Mouse (Mus musculus): Measurements from ENCODE around the gene Cd300lb. TPM values are rescaled to one million over a fixed set of nuclear protein-coding genes. Genes with fewer than 3 reads are reported as not detected.

Gene Cd300lb
- total RNA-seq, 2 experiments from 2014 or later = 0.19 to 0.77 TPM

DNA sequence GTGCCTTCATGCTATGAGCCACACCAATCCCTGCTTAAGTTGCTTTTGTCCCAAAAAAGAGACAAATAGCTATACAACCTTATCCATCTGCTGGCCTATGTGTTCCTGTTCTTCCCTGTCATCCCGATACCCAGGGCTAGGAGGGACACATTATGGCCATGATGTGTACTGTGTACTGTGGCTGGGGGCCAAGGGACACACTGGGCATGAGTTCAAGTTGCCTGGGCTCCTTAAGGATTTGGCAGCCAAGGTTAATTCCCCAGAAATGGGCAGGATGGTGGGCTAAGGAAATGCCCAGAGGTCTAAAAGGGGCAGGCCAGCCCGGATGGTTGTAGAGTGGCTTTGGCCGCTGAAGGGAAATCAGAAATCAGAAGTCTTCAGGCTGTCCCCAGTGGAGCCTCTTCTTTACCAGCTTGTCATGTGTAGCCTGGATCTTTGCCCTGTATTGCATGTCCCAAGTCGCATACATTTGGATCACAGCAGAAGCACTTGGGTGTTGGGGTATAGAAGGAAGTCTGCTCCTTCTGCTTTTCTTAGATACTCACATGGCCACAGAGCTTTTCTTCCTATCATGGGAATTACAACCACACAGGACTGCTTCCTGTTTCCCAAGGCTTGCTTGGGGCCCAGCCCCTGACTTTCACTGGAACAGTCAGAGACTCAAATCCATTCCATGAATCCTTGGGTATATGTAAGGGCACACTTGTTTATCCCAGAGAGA is 49.6 kb downstream of the Cd300lb start:
- intact Hi-C loops (cut with DNase I) = no loop called here
- no peak for DNase-seq

DNA sequence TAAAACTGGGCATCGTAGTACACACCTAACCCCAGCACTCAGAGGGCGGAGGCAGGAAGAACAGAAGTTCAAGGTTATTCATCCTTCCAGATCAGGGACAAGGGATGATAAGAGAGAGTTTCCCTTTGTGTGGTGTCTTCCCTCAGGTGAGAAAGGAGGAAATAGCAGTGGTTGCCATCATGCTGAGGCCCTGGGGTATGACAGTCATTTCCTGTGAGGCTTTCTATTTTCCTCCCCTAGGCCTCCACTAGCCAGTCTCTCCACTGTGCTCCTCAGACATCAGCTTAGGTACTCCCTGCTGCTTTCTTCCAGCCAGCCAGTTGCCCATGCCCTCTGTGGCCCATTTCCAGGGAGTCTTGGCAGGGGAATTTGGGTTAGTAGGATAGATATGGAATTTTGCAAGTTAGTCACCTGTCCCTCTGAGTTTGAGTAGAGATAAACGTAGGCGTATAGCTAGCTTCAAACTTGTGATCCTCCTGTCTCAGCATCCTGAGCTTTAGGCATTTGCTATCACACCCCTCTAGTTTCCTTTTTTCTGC is 50.9 kb downstream of the Cd300lb start:
- DNase-seq = no peak
- intact Hi-C loops (cut with DNase I) = no loop called here

DNA sequence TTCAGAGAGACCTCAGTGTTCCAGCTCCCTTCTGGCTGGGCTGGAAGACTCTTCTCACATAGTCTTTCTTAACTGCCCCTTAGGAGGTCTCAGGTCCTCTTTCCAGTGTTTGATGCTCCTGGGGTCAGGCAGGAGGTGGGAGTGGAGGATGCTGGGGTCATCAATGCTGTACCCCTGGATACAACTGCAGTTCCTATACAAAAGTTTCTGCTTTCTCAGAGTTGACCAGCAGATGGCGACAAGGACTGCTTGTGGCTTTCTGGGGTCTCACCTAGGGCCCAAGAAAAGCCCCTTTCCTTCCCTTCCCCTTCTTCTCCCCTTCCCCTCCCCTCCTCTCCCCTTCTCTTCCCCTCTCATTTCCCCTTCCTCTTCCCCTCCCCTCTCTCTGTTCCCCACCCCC is 53.6 kb downstream of the Cd300lb start:
- intact Hi-C loops (cut with DNase I) = loop anchor here (1.0 kb wide), 1 partner anchor 32 kb away; no protein-coding TSS in a partner anchor
- peak; percentile 45 to 74 for DNase-seq

DNA sequence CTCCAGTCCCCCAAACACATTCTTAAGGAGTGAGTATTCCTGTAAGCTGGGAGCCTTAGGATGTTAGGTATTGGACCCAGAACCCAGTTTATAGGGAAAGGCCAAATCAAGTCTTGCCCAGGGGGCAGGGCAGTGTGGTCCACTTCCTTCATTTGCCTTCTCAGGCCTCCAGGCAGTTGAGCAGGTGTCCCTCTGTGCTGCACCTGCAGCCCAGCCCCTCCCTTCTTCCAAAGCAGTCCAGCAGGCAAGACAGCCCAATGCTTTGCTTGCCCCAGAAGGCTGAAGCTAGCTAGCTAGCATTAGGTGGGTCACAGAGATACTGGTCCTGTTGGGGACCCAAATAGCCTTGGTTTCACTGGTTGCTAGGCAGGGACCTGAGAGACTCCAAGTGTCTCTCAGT is 54.0 kb downstream of the Cd300lb start:
- DNase-seq = no peak
- intact Hi-C loops (cut with DNase I) = loop anchor here (1.0 kb wide), 1 partner anchor 32 kb away; no protein-coding TSS in a partner anchor

DNA sequence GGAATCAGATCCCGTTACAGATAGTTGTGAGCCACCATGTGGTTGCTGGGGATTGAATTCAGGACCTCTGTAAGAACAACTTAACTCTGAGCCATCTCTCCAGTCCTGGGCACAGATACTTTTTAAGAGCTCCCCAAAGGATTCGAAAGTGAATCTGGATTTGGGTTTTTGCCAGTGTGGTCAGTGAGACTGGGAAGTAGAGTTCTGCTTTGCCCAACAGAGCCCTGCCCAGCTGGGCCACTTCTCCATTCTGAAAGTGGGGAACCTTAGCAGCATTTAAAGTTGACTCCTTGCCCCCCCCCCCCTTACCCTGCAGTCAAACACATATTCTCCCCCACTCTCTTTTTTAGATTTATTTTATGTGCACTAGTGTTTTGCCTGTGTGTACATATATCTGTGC is 54.5 kb downstream of the Cd300lb start:
- no peak for DNase-seq
- intact Hi-C loops (cut with DNase I) = loop anchor here (1.0 kb wide), 1 partner anchor 33 kb away; no protein-coding TSS in a partner anchor

DNA sequence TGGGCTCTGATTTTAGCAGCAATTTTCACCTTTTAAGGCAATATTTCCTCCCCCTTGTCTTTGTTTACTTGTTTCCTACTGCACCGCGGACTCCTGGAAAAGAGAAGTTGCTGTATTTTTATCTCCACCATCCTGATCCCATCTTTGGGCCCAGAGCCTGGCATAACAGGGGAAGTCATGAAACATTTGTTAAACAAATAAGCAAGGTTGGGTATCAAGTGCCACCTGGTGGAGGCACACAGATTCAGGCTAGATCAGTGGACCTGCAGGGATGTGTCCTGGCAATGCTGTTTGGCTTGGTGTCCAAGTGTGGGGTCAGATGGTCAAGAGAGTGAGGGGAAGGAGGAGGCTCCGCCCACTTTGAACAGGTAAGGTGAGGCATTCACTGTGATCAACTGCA is 57.0 kb downstream of the Cd300lb start:
- intact Hi-C loops (cut with DNase I) = loop anchor here (1.0 kb wide), 1 partner anchor 65 kb away; no protein-coding TSS in a partner anchor
- peak; percentile 71 to 73 for DNase-seq

DNA sequence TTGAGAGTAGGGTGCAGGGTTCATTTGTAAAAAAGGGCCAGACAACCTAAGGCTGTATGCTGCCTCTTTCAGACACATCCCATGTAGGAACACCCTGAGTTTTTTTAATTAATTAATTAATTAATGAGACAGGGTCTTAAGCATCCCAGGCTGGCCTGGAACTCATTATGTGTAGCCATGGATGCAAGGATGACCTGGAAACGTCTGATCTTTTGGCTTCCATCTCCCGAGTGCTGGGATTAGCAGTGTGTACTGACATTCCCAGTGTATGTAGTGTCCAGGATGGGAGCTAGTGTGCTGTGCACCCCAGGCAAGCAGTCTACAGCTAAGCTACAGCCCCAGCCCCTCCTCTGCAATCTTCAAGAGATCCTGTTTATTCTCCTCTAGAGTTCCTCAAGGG is 57.6 kb downstream of the Cd300lb start:
- intact Hi-C loops (cut with DNase I) = loop anchor here (1.0 kb wide), 1 partner anchor 64 kb away; no protein-coding TSS in a partner anchor
- DNase-seq = no peak

DNA sequence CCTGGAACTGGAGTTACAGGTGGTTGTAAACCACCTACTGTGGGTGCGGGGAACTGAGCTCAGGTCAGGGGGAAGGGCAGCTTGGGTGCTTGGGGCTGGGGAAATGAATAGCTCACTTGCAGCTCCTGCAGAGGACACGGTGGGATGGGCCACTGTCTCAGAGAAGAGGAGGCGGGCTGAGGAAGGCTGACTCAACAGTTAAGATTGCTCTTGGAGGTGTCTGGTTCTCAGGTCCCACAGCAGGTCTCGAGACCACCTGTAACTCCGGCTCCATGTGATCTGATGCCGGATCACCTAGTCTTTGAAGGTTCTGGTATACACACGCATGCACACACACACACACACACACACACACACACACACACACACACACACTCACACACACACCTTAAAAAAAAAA is 58.0 kb downstream of the Cd300lb start:
- intact Hi-C loops (cut with DNase I) = no loop called here

DNA sequence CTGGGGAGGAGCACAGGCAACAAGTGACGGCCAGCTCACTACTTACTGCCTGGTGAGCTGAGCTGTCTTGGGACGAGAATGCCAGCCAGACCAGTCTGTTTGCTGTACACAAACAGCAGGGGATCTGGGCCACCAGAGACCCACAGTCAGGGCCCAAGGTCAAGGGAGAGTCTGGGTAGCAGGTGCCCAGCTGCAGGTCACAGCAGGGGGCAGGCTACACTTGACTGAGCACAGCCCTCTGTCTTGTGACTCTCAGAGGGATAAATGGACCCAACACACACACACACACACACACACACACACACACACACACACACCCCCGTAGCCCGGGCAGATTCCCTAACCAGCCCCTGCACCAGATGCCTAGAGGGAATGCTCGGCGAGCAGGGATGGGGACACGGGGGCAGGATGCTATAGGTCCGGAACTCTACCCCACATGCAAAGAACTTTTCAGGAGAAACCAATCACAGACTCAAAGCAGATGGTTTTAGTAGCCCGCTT is 58.8 kb downstream of the Cd300lb start:
- intact Hi-C loops (cut with DNase I) = no loop called here
- DNase-seq = no peak

More for the DNA sequence above, 58.0 kb downstream of the Cd300lb start:
- no peak for DNase-seq

DNA sequence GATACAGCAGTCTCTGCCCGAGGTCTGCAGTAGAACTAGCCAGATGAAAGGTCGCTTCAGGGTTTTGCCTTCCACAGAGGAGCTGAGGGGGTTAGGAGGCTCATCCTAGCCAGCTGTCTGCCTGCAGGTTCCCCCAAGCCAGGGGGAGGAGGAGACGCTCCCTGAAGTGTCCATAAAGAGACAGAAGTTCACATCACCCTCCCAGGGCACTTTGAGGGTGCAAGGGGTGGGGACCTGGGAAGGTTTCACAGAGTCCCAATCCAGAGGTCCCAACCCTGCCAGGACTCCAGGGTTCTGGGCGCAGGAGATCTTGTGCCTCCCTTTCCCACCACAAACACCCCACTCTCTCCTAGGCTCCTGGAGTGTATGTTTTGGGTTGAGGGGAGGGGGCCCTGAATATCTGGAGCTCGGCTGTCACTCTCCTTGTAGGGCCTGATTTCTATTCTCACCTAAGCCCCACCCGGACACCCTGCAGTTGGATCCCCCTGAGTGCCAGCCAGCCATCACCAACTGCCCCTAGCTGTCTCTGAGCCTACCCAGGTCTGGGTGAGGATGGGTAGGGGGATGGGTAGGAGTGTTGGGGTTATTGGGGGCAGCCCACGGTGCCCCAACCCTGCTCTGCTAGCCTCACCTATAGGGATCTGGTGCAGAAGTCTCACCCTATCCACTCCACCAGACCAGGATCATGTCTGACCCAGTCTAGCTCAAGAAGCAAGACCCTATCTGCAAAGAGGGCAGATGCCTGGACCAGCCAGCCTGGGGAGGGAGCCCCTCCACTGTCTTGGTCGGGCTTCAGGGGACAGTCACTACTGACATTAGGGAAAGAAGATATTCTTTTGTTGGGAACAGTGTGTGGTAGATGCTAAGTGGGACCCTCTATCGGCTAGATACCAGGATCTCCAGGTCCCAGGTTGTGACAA is 59.7 kb downstream of the Cd300lb start:
- DNase-seq = no peak
- intact Hi-C loops (cut with DNase I) = no loop called here

DNA sequence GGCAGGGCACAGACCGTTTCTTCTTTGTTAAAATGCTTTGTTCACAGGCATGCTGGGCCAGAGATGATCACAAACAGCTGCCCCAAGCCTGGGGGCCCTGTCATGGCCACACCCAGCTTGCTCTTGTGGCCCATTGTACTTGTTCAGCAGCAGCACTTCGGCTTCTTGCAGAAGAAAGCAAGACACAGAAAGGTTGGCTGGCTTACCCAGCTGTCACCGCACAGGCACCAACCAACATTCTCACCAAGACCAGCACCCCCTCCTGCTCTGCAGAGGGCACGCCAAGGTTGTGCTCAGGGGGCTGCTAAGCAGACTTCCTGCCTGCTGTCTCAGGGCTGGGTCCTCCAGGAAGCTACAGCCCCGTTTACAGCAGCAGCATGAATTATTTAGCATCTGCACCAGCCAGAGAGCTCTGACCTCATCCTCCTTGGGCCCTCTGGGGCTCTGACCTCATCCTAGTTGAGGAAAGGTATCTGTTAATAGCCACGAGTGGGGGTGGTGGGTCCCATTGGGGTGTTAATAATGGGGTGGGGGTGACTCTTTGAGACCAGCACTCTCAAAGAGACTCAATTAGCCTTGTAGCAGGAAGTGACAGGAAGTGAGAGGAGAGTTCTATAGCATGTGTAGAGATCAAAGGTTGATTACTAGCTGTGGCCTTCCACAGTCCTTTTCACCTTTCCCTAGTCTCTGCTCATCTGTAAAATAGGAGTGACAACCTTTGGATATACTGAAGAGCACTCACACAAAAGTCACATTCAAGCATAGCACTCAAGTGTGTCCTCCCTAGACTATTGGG is 61.0 kb downstream of the Cd300lb start:
- intact Hi-C loops (cut with DNase I) = no loop called here
- no peak for DNase-seq

Other genes starting within 250 kb of the Cd300lb start
- under 1 TPM; 0.55 to 0.57 TPM for gene Dnaic2, start 207.0 kb downstream of the Cd300lb start, total RNA-seq (2021)
- under 1 TPM; 0.24 to 0.47 TPM for gene Kif19a, start 169.0 kb downstream of the Cd300lb start, total RNA-seq (2021)
- under 1 TPM in 1 of 2 experiments, not detected in 1; 0.32 TPM for gene Btbd17, start 138.4 kb downstream of the Cd300lb start, total RNA-seq (2021)
- not detected for gene Gpr142, start 135.5 kb downstream of the Cd300lb start, total RNA-seq (2021)
- gene Gprc5c, start 83.2 kb downstream of the Cd300lb start, total RNA-seq (2021) = 10 to 100 TPM; 12.9 to 18.1 TPM
- gene Cd300a, start 44.3 kb downstream of the Cd300lb start, total RNA-seq (2021) = under 1 TPM; 0.96 to 0.99 TPM
- gene Cd300c, start 34.8 kb upstream of the Cd300lb start, total RNA-seq (2021) = not detected
- under 1 TPM; 0.41 to 0.84 TPM for gene Cd300ld, start 55.5 kb upstream of the Cd300lb start, total RNA-seq (2021)
- gene Cd300c2, start 67.5 kb upstream of the Cd300lb start, total RNA-seq (2021) = 1 to 10 TPM; 1.7 to 2.1 TPM
- gene Cd300ld2, start 81.8 kb upstream of the Cd300lb start, total RNA-seq (2021) = not detected
- gene Cd300ld4, start 92.6 kb upstream of the Cd300lb start, total RNA-seq (2021) = not detected
- 1 to 10 TPM; 3.9 to 5.0 TPM for gene Cd300ld5, start 103.4 kb upstream of the Cd300lb start, total RNA-seq (2021)
- 1 to 10 TPM; 1.2 to 2.9 TPM for gene Cd300ld3, start 114.0 kb upstream of the Cd300lb start, total RNA-seq (2021)
- gene Cd300e, start 127.8 kb upstream of the Cd300lb start, total RNA-seq (2021) = under 1 TPM; 0.29 to 0.35 TPM
- 1 to 10 TPM; 1.4 to 1.6 TPM for gene Rab37, start 157.0 kb upstream of the Cd300lb start, total RNA-seq (2021)
- under 1 TPM; 0.15 to 0.48 TPM for gene Cd300lf, start 199.6 kb upstream of the Cd300lb start, total RNA-seq (2021)
- gene Slc9a3r1, start 229.0 kb upstream of the Cd300lb start, total RNA-seq (2021) = 10 to 100 TPM; 11.9 to 17.4 TPM